Mouse (Mus musculus): ENCODE results near the gene Bach1. TPM values are rescaled to one million over a fixed set of nuclear protein-coding genes. Genes with fewer than 3 reads are reported as not detected.

Gene Bach1
- 10 to 100 TPM; 14.5 to 15.6 TPM for total RNA-seq (2021)
- long read RNA-seq, experiment 1, partial matches to known transcripts, result 0 of 1 reads
- long read RNA-seq, experiment 1, other reads (novel, unspliced or antisense), result 1 of 1 reads
- long read RNA-seq, experiment 2, partial matches to known transcripts, result 0 of 1 reads
- long read RNA-seq, experiment 2, other reads (novel, unspliced or antisense), result 1 of 1 reads

DNA sequence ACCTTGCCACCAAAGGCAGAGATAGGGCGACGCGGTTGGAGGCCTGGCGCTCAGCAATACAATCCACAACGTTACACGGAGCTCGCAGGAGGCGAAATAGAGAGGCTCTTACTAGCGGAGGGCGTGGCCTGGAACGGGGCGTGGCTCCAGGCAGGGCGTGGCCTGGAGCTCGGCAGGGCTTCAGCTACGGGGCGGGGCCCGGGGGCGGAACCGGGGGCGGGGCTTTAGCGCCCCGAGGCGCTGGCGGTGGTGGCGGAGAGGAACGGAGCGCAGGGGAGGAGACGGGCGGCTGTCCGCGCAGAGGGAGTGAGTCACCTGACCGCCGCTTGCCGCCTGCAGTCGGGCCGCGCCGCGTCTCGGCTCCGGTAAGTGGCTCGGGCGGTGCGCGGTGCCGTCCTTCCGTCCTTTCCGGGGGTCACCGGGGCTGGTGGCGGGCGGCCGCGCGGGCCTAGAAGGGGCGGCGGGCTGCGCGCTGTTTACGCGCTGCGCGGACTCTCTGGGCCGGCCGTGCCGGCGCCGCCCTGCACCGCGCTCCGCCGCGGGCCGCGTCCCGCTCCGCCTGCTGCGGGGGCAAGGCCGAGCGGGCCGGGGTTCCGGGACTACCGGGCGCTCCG lies at the start of gene Bach1:
TSS of gene Bach1 (plus strand) at position 254 of the 614 bp plus-strand sequence.
- peak; percentile 89 to 93 for DNase-seq (ENCODE audit: low spot score in 2 of 2)

DNA sequence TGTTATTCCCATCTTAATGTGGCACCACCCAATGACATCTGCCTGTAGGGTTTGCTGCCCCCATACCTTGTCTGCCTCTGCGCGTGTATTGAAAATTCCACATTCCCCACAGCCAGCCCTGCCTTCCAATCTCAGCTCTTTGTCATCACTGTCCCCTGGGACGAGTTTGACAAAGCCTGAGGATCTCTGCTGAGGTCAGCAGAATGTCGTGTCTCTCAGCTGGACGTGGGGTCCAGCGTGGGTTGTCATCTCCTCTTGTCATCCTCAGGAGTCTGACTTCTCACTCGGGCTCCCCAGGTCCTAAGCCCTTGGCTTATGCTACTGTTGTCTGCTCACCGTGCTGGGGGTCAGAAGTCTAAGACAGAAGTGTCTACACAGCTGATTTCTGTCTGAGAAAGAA lies 46.4 kb upstream of the Bach1 start:
- no peak for DNase-seq (ENCODE audit: low spot score in 2 of 2)

DNA sequence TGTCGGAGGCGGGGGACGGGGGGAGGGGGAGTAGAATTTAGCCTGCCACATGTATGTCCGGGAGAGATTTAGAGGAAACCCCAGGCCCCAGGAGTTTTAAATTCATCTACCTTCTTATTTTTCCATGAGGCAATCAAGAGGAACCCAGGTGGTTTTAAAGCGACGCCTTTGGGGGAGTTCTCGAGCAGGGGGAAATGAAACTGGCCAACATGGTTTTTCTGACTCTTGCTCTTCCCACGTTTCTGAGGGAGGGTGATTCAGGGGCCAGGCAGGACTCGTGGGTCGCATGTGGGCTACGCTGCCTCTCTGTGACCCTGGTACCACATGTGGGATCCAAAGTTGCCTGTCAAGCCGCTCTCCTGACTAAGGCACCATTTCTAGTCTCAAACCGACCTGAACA lies 45.8 kb upstream of the Bach1 start:
- no peak for DNase-seq (ENCODE audit: low spot score in 2 of 2)

DNA sequence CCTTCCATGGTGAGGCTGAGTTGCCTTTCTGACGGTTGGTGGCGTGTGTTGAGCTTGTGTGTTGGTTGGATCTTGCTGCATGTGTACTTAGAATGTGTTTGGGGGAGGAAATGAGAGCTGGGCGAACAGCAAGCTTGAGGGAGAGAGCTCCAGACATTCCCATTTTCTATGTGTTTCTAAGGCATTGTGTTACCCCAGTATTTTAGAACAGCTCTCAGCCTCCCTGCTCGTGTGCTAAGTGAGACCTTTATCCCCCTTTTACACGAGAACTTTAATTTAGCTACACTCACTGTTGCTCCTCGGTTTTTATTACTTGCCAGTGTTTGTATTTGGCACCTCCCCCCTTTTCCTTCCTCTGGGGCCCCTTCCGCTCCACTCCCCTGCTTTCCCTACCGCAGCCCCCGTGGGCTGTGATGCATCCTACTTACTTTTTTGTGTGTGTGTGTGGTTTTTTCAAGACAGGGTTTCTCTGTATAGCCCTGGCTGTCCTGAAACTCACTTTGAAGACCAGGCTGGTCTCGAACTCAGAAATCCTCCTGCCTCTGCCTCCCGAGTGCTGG lies 44.6 kb upstream of the Bach1 start:
- DNase-seq (ENCODE audit: low spot score in 2 of 2), result no peak

DNA sequence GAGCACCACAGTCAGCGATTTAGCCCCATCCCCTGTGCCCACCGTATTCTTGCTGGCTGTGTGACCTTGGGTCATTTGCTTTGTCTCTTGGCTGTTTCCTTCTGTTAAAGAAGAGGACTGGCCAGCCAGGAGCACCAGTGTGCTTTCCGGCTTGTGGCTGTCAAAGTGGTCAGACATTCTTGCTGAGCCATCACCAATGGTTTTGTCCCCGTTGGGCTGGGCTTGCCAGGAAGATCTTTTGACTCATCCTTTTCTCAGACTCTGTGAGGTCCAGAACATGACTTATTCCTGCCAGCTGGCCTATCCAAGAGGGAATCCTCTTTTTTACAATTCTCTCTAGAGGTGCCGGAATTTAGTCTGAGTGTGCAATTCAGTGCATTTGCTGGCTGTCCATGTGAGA lies 43.7 kb upstream of the Bach1 start:
- DNase-seq (ENCODE audit: low spot score in 2 of 2), result no peak

DNA sequence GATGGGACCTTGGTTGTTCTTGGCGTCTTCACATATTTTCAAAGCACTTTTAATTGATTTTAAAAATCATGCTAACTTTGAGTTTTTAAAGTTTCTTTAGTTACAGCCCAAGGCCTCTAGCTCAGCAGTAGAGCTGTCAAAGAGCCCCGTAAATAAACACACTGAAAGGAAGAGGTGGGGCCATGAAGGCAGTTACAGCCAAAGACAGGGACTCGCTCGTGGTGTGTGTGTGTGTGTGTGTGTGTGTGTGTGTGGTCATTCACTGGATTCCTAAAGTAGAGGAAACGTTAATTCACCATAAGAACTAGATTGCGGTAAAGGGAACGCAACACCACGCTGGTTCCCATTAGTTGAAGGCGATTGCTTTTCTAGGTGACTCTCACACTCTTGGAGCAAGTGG lies 43.2 kb upstream of the Bach1 start:
- no peak for DNase-seq (ENCODE audit: low spot score in 2 of 2)

DNA sequence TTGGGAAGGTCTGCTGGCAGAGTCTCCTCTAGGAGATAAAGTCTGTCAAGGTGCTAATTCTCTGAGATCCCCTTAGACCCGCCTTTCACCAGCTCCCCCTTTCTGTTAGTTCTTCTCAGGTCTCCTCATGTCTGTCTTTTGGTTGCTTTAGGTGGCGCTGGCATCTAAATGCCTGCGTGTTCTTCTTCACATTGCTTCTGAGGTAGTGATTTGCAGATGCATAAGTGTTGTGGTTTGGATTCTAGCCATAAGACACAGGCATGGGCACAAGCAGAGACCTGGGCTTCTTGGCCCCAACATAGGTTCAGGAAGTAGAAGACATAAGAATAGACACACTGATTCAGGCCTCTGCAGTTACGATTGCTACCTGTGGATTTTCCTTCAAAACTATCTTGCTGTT lies 42.0 kb upstream of the Bach1 start:
- no peak for DNase-seq (ENCODE audit: low spot score in 2 of 2)

DNA sequence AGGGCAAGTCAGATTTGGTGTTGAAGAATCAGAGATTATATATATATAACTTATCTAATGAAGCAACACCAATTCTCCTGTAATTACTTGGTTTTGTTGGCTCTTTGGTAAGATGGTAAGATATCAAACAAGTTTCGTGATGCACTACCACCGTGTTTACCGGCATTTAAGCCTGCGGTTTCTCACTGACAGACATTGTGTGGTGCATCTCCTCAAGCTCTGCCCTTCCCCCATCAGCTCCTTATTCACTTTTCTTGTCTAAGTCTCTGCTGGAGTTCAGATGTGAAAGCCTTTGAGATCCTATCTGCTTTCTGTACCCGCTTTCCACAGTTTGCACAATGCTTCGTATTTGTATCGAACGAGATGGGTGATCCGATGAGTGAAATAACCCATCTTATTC lies 41.5 kb upstream of the Bach1 start:
- DNase-seq (ENCODE audit: low spot score in 2 of 2), result no peak

DNA sequence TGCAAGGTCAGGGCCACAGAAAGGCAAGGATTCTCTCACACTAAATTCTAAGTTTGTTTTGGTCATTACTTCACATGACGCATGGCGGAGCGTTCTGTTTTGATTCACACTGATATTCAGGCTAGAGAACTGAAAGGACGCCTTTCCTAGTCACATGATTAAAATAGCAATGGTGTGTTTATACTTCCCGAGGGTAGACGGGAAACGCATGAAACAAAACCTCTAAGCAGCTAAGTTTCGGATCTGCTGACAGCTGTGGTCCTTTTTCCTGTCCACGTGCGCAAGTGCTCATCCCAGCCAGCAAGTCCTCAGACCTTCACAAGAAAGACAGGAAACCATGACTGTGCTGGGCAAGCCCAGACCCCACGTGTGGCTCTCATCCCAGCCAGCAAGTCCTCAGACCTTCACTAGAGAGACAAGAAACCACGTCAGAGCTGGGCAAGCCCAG lies 37.7 kb upstream of the Bach1 start:
- no peak for DNase-seq (ENCODE audit: low spot score in 2 of 2)

DNA sequence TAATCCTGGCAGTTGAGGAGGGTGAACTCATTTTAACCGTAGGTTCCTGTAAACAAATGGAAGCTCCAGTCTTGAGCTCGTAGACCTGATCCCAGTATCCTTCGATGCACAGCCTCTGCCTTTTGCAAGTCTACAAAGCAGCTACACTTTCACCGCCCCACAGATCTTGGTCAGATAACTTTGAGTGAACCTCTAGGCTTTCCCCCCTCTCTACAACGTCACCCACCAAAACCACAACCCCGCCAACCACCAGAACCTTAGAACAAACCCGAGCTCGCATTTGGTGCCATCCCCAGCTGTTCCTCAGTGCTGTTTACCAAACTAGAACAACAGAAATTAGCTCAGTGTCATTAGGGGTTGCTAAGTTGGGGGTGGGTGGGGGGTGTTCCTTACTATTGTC lies 37.1 kb upstream of the Bach1 start:
- no peak for DNase-seq (ENCODE audit: low spot score in 2 of 2)

DNA sequence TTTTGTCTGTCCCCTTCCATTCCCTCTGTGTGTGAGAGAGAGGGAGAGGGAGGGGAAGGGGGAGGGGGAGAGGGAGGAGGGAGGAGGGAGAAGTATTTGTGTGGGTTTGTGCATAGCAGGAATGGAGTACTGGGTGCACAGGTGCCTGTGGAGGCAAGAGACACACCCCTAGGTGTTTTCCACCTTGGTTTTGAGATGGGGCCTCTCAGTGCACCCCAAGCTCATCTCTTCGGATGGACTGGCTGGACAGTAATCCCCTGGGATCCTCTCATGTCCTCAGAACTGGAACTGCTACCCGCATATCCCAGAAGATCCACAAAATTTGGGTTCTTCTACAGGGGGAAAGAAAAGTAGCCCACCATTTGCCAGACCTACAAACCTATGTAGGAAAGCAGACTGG lies 36.2 kb upstream of the Bach1 start:
- DNase-seq (ENCODE audit: low spot score in 2 of 2), result no peak

DNA sequence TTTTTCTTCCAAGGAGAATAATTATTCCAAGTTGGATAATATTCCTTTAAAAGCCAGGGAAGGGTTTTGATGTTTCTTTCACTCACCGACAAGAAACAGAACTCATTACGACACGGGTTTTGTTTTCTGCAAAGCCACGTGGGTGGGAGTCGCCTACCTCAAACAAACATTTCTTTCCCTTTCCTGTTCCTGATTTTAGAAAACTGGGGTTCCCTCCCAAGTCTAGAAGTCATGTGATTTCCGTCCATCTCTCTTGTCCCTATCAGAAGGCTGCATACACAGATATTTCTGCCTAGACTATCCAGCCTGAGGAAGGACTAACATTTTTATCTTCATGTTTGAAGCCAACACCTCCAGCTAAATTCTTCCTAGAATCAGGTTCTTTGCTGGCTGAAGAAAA lies 34.9 kb upstream of the Bach1 start:
- no peak for DNase-seq (ENCODE audit: low spot score in 2 of 2)

DNA sequence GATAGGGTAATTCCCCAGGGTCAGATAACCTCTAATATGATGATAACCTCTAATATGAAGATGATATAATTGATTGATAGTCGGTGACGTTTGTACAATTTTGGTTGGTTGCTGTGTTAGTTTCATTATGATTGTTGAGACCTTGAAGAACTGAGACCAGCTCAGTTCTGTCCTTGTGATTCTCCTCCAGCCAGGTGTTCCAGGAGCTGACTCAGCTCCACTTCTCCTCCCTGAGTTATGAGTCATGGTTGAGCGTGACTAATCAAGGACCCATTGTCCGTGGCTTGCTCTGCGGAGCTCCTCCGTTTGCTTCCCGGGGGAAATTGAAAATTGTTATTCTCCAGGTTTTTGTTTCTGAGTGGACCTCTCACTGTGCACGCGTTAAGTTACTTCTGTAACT lies 33.5 kb upstream of the Bach1 start:
- DNase-seq (ENCODE audit: low spot score in 2 of 2), result no peak

DNA sequence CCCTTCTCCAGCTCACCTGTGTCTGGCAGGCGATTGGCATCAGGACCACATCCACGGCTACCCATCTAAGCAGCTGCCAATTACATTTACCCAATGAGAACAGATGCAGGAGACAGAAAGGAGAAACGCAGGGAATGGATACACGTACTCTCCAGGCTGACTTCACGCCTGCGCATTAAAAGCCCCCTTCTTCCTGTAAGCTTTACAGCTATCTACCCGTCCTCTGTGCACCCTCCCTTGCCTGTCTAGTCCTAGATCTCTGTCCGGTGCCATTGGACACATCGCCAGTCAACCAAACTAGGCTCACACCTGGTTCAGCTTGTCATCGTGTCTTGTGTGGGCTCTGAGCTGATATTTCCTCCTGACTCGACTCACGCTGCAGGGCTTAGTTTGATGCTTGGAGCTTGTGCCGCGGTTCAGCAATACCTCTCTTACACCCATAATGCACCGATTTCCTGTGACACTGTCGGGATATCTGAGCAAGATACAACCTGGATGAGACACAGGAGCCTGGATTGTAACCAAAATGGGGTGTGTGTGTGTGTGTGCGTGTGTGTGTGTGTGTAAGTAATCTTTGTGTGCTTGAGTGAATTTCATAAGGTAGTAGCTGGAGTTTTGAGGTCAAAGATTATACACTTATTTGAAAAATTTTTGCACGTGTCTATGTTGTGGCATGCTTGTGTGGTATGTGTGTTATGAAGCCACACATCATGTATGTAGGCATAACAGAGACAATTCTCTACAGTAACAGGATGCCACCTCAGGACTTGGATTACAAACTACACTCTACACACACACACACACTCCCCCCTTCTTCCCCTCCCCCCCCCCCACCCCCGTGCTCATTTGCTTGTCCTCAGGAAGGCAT lies 32.8 kb upstream of the Bach1 start:
- DNase-seq (ENCODE audit: low spot score in 2 of 2), result no peak

DNA sequence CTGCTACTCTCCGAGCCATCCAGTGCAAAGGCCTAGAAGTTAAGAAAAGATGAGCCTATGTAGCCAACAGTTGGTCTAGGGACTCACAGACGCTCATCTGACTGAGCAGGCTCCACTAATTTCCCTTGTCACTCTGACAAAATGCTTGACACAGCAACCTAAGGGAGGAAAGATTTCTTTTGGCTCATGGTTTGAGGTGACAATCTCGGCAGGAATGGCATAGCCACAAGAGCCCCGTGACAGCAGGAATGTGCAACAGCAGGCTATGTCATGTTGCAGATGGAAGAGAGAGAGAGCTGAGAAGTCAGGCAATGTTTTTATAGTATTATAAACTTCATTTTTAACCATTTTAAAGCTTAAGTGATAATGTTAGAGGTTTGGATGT lies 32.1 kb upstream of the Bach1 start:
- DNase-seq (ENCODE audit: low spot score in 2 of 2), result no peak

DNA sequence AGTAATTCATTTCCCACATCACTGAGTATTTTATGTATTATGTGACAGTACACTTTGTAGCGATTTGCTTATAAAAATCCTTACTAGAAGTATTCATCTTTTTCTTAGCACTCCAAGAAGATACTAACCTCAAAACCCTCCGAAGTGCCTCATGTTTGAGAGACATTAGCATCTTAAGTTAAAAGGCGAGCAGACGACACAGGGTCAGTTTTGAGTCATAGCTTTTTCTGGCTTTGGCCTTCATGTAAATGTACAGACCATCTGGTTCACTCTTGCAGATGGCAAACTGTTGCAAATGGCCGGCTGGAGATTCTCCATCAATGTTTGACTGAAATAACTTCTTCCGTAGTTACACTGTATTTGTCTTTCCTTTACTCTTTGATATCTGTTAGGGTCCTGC lies 30.7 kb upstream of the Bach1 start:
- no peak for DNase-seq (ENCODE audit: low spot score in 2 of 2)

DNA sequence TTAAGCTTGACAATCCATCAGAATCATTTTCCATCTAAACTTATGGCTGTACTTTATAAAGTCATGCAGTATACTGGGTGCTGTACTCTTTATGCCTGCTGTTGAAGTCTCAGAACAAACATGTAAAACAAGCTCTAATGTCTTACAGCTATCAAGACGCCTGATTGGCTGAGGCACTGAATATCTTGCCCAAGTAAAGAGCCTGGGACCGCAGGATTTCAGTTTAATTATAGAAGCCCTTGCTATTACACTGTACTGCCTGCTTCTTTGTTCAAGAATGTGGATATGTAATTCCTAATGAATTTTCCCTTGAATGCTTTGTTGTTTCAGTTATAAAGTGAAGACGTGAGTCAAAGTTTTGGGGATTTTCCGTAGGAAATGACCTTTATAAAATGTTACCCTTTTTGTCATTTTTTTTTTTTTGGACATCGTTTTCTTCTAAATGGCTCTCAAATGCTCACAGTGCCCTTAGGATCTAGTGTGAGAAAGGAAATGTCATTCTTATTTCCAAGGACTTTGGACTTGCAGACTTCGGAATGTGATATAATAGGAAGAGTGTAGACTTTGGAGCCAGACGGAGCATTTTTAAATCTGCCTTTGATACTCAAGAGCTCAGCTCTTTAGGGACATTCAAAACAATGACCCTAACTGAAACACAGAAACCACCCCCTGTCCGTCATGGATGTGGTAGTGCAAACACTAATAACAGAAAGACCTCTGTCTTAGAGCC lies 28.5 kb upstream of the Bach1 start:
- no peak for DNase-seq (ENCODE audit: low spot score in 2 of 2)

DNA sequence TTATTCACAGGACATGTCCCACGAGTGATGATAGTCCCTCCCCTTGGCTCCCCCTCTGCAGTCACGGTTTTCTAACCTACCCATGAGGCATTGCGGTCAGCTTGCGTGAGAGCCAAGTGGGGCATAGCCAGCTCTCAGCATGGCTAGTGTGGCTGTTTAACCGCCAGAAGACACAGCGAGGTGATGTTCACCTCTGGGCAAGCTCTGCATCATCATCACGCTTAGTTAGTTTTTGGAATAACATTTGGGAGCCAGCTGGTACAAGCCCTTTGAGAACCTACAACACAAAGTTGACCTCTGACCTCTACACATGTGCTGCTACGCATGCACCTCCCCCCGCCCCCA lies 28.0 kb upstream of the Bach1 start:
- no peak for DNase-seq (ENCODE audit: low spot score in 2 of 2)

DNA sequence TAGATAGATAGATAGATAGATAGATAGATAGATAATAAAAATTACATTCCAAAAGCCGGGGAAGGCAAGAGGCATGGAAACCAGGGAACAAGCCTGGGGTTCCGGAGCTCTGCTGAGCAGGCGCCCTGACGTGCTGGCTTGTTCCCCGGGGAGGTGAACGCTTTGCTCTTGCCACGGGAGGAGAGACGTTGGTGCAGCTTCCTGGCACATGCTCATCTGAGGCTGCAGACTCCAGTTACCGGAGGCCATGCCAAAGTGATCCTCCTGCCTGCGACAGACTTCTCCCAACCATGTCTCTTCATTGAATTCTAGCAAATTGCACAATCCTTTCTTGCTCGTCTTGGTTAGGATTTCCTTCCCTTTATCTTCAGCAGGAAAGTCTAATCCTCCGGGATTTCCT lies 27.4 kb upstream of the Bach1 start:
- no peak for DNase-seq (ENCODE audit: low spot score in 2 of 2)

DNA sequence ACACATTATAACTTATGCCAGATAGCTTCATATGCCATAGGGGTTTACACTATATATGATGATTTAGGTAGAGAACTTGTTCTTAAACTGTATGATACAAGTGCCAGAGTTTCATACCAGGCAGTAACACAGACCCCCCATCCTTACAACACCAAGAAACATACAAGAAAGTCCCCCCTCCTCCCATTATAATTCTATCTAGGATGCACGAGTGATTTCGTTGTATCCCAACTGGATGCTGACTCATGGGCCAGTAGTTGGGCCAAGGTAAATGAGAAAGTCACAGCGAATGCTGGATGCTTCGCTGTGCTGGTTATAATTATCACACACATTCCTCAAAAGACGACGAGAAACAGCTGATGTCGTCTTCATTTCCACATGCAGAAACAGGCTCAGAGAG lies 25.6 kb upstream of the Bach1 start:
- no peak for DNase-seq (ENCODE audit: low spot score in 2 of 2)

DNA sequence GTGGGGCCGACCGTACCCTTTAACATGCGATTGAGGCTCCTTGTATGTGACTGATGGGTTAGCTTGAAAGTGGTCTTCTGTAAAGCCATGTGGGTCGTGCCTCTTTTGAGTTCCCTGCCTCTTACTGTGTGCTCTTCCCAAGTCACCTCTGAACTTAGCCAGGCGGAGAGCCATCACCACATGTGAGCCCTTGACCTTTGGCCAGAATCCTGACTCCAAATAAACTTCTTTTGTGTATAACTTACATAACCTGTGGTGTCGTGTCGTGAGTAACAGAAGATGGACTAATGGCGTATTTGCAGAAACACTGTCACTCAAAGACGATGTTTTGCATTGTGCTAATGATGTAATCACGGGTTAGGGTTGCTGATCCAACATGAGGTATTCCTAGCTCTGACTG lies 22.6 kb upstream of the Bach1 start:
- no peak for DNase-seq (ENCODE audit: low spot score in 2 of 2)

DNA sequence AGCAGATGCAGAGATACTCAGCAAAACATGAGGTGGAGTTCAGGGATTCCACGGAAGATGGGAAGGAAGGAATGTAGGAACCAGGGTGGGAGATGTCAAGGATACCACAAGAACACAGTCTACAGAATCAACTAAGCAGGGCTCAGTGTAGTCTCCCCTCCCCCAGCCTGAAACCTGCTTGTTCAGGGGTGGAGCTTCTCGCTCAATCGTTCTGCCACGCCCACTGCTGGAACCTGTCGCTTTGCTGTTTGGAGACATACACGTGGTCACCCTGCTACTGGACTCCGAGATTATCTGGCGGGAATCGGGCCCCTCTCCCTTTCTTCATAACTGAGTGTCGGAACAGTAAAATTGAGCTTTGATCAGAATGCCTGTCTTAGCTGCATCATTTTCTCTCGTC lies 20.1 kb upstream of the Bach1 start:
- DNase-seq (ENCODE audit: low spot score in 2 of 2), result no peak
